Mouse (Mus musculus) intestine, postnatal 0 days (tissue): Measurements from ENCODE around the gene 9130230L23Rik. TPM values are rescaled to one million over a fixed set of nuclear protein-coding genes. Genes with fewer than 3 reads are reported as not detected.

Experiments used
- ATAC-seq: fragments of 200-750 bp; cut with Nextera tagmentation; 2 replicates; pipeline ENCODE4 v1.8.0; 2017; ENCODE audit warnings: mild to moderate bottlenecking, moderate TSS enrichment, moderate library complexity
- H3K27ac ChIP-seq: fragments of 300-500 bp; sonication (generic); 2 replicates; pipeline ENCODE4 v1.5.1; 2014; ENCODE audit warnings: mild to moderate bottlenecking, low read depth, low read length, moderate library complexity
- H3K27me3 ChIP-seq: fragments of 300-500 bp; sonication (generic); replicated peaks from 2 replicates; pipeline ENCODE4 v1.6.1; 2014; ENCODE audit warnings: low read length, mixed read lengths; ENCODE audit not compliant: control insufficient read depth, insufficient read depth
- H3K36me3 ChIP-seq: fragments of 300-500 bp; sonication (generic); 2 replicates; pipeline ENCODE4 v1.6.1; 2014; ENCODE audit warnings: mild to moderate bottlenecking, moderate library complexity; ENCODE audit not compliant: control insufficient read depth, insufficient read depth
- H3K4me1 ChIP-seq: fragments of 300-500 bp; sonication (generic); replicated peaks from 2 replicates; pipeline ENCODE4 v1.6.1; 2014; ENCODE audit warnings: antibody characterized with exemption, low read length, mixed read lengths; ENCODE audit not compliant: control insufficient read depth, insufficient read depth
- H3K4me2 ChIP-seq: fragments of 300-500 bp; sonication (generic); replicated peaks from 2 replicates; pipeline ENCODE4 v1.6.1; 2014; ENCODE audit warnings: low read depth, mild to moderate bottlenecking, moderate library complexity
- H3K4me3 ChIP-seq: fragments of 300-500 bp; sonication (generic); 2 replicates; pipeline ENCODE4 v1.5.1; 2014; ENCODE audit warnings: low read depth, low read length
- H3K9ac ChIP-seq: fragments of 300-500 bp; sonication (generic); 2 replicates; pipeline ENCODE4 v1.6.1; 2014; ENCODE audit warnings: mild to moderate bottlenecking, low read depth, low read length
- H3K9me3 ChIP-seq: fragments of 300-500 bp; sonication (generic); 2 replicates; pipeline ENCODE4 v1.6.1; 2016; ENCODE audit warnings: mixed run types; ENCODE audit not compliant: control insufficient read depth
- CTCF ChIP-seq: sonication (generic); IDR thresholded peaks from 2 replicates; pipeline ENCODE4 v1.5.1; 2016; ENCODE audit warnings: low read depth, mild to moderate bottlenecking, control low read depth, antibody characterized with exemption, moderate library complexity
- WGBS: fragments of 180-500 bp; shearing (Covaris S2); extraction: QIAGEN DNeasy Blood & Tissue Kit; methylation state at CpG from one replicate; pipeline ENCODE4 v1.1.7; 2014; 5-methylcytosine and 5-hydroxymethylcytosine counted together
- polyA plus RNA-seq: library from polyadenylated mRNA; unstranded; fragments of >200 nt; fragmentation: Nextera tagmentation; extraction: Ambion mirVana; gene quantifications from 2 replicates; pipeline ENCODE4 v1.2.1, GENCODE M21; 2015

The 9130230L23Rik gene
- polyA plus RNA-seq, 1 experiment from 2014 or later, result 7.0 TPM

DNA sequence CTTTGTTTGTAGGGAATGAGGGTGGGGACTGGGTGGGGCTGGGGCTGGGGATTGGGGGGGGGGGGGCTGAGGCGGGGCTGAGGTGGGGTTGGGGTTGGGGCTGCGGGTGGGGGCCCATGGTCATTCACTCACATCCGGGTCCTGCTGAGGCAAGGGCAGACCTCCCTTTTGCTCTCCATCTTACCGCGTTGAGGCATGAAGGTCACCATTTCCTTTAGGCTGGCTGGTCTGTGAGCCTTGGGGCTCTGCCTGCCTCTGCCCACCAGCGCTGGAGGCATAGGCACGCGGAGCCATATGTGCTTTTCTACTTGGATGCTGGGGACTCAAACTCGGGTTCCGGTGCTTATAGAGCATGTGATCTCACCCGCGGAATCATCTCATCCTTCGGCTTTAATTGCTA is 28.4 kb downstream of the 9130230L23Rik start:
- H3K36me3 ChIP-seq, result no peaks in the 10 kb centered on the region
- no peak overlapping the region for H3K4me3 ChIP-seq
- H3K4me1 ChIP-seq, result no peaks in the 10 kb centered on the region
- no peak overlapping the region for H3K27ac ChIP-seq
- no peaks in the 10 kb centered on the region for H3K27me3 ChIP-seq
- H3K4me2 ChIP-seq, result no peak overlapping the region
- H3K9me3 ChIP-seq, result no peaks in the 10 kb centered on the region
- no peak for ATAC-seq
- H3K9ac ChIP-seq, result no peak overlapping the region
- TF ChIP-seq CTCF, result no peak
- 84% methylated on average over 13 of the region's 13 CpGs for WGBS

DNA sequence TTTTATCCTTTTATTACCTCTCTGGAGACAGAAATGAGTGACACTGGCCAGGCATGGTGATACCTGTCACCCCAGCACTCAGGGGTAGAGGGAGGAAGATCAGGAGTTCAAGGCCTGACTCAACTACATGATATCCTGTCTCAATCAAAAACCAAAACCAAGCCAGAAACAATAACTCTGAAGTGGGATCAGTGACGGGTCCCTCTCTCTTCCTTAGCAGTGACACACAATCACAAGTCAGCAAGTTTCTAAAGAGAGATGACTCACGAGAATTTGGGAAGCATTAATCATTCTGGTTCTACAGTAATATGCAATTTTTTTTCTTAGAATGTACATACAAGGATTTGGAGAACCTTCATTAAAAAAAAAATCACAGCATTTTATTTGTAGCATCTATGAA is 30.9 kb downstream of the 9130230L23Rik start:
- Histone ChIP-seq H3K9me3 (no peaks in the 10 kb centered on the region), H3K4me3 (no peak overlapping the region), H3K36me3 (no peaks in the 10 kb centered on the region), H3K27me3 (no peaks in the 10 kb centered on the region), H3K4me1 (no peaks in the 10 kb centered on the region), H3K4me2 (no peak overlapping the region), H3K9ac (no peak overlapping the region), H3K27ac (no peak overlapping the region)
- ATAC-seq, result no peak
- WGBS, result 79% methylated on average over 2 of the region's 2 CpGs
- TF ChIP-seq CTCF, result no peak

DNA sequence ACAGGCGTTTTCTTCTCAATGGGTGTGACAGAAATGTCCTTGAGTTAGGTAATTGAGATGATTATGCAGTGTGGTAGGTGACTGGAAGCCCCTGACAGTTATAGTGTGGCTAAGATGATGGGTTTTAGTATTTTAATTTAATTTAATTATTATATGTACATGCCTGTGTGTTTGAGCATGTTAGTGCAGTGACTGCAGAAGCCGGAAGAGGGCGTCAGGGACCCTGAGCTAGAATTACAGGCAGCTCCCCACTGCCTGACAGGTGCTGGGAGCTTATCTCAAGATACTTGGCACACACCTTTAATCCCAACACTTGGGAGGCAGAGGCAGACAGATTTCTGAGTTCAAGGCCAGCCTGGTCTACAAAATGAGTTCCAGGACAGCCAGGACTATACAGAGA is 36.1 kb downstream of the 9130230L23Rik start:
- H3K27me3 ChIP-seq, result no peaks in the 10 kb centered on the region
- no peaks in the 10 kb centered on the region for H3K9me3 ChIP-seq
- no peak overlapping the region for H3K4me2 ChIP-seq
- no peak overlapping the region for H3K9ac ChIP-seq
- WGBS, result 84% methylated on average over 3 of the region's 3 CpGs
- no peak overlapping the region for H3K4me3 ChIP-seq
- no peaks in the 10 kb centered on the region for H3K36me3 ChIP-seq
- ATAC-seq, result no peak
- TF ChIP-seq CTCF, result no peak
- no peak overlapping the region for H3K27ac ChIP-seq
- H3K4me1 ChIP-seq, result no peaks in the 10 kb centered on the region

DNA sequence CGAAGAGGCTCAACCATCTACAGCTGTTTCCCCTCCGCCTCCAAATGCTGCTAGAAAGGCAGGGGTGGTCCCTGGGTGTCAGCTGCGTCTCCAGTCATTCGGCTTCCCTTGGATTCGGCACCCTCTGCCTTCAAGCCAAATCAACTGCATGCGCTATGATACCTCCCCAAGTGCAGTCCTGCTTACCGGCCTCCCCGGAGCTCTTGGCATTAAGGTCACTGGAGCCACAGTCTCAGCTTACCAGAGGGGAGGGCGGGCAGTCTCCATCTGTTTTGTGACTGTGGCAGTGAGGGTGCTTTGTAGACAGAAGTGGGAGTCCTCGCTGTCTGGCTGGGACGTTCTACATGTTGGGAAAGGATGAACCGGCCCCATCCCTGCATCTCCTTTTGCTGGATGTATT is 37.0 kb downstream of the 9130230L23Rik start:
- no peaks in the 10 kb centered on the region for H3K9me3 ChIP-seq
- H3K4me2 ChIP-seq, result no peak overlapping the region
- WGBS, result 75% methylated on average over 12 of the region's 12 CpGs
- no peak for ATAC-seq
- no peaks in the 10 kb centered on the region for H3K36me3 ChIP-seq
- H3K4me3 ChIP-seq, result no peak overlapping the region
- no peaks in the 10 kb centered on the region for H3K4me1 ChIP-seq
- H3K27ac ChIP-seq, result no peak overlapping the region
- TF ChIP-seq CTCF, result no peak
- H3K27me3 ChIP-seq, result no peaks in the 10 kb centered on the region
- no peak overlapping the region for H3K9ac ChIP-seq

DNA sequence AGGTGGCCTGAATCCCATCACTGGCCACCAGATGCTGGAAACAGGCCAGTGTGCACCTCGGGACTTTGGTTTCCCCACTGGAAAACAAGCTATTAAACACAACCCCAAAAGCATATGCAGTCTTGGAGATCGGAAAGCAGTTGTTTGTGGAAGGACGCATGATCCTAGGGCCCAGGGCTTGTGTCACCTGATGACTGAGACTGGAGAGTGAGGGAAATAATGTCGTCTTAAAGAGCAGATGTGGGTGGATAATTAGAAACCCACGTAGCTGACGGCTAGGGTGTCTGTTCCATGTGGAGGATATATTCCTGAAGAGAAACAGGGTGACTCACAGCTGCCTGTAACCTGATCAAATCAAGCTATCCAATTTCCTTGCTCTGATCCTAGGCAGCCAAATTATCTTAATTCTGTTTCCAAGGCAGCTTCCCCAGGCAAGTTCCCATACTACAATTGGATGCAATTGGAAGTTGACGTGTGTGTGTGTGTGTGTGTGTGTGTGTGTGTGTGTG is 38.3 kb downstream of the 9130230L23Rik start:
- Histone ChIP-seq H3K4me2 (no peak overlapping the region), H3K27ac (no peak overlapping the region), H3K9ac (no peak overlapping the region), H3K4me3 (no peak overlapping the region), H3K27me3 (no peaks in the 10 kb centered on the region), H3K36me3 (no peaks in the 10 kb centered on the region), H3K9me3 (no peaks in the 10 kb centered on the region), H3K4me1 (no peaks in the 10 kb centered on the region)
- no peak for ATAC-seq
- no peak for TF ChIP-seq CTCF
- 71% methylated on average over 7 of the region's 7 CpGs for WGBS

- no peaks in the 10 kb centered on the region for H3K4me1 ChIP-seq
- no peak overlapping the region for H3K9ac ChIP-seq
- ATAC-seq, result no peak
- no peak for TF ChIP-seq CTCF
- no peaks in the 10 kb centered on the region for H3K27me3 ChIP-seq
- no peaks in the 10 kb centered on the region for H3K9me3 ChIP-seq
- no peak overlapping the region for H3K4me3 ChIP-seq
- H3K4me2 ChIP-seq, result no peak overlapping the region
- WGBS, result 89% methylated on average over 5 of the region's 5 CpGs
- no peak overlapping the region for H3K27ac ChIP-seq
- H3K36me3 ChIP-seq, result no peaks in the 10 kb centered on the region
These were observed 40.8 kb downstream of the 9130230L23Rik start for GRCm38 (mm10) chr5:65963291-65963690.

GRCm38 (mm10) chr5:65960597-65960950 is 43.5 kb downstream of the 9130230L23Rik start:
- no peak for ATAC-seq
- H3K9ac ChIP-seq, result no peak overlapping the region
- no peaks in the 10 kb centered on the region for H3K9me3 ChIP-seq
- H3K27ac ChIP-seq, result no peak overlapping the region
- H3K27me3 ChIP-seq, result no peaks in the 10 kb centered on the region
- H3K4me3 ChIP-seq, result no peak overlapping the region
- no peaks in the 10 kb centered on the region for H3K4me1 ChIP-seq
- H3K4me2 ChIP-seq, result no peak overlapping the region
- WGBS, result 87% methylated on average over 11 of the region's 11 CpGs
- H3K36me3 ChIP-seq, result no peaks in the 10 kb centered on the region
- TF ChIP-seq CTCF, result no peak
